Mouse (Mus musculus): Measurements from ENCODE around the gene Grin2b. TPM values are rescaled to one million over a fixed set of nuclear protein-coding genes. Genes with fewer than 3 reads are reported as not detected.

Gene Grin2b
- polyA plus RNA-seq, 1 experiment = 0.04 TPM

- Histone ChIP-seq H3K4me1 (ENCODE audit: control insufficient read depth, insufficient read depth, insufficient read length, low read length) (no peaks in the 10 kb centered on the region), H3K4me3 (ENCODE audit: insufficient read depth, low read depth, low read length) (no peak overlapping the region), H3K27ac (replicated peaks; ENCODE audit: low read depth, low read length) (no peak overlapping the region)
Measured at GRCm38 (mm10) chr6:135993897-135994296, 179.4 kb downstream of the Grin2b start.

- Histone ChIP-seq H3K4me3 (ENCODE audit: insufficient read depth, low read depth, low read length) (no peak overlapping the region), H3K27ac (replicated peaks; ENCODE audit: low read depth, low read length) (no peak overlapping the region), H3K4me1 (ENCODE audit: control insufficient read depth, insufficient read depth, insufficient read length, low read length) (no peaks in the 10 kb centered on the region)
Measured at GRCm38 (mm10) chr6:135993378-135993777, 179.9 kb downstream of the Grin2b start.

GRCm38 (mm10) chr6:135976106-135976505 is 197.2 kb downstream of the Grin2b start:
- Histone ChIP-seq H3K4me1 (ENCODE audit: control insufficient read depth, insufficient read depth, insufficient read length, low read length) (no peaks in the 10 kb centered on the region), H3K4me3 (ENCODE audit: insufficient read depth, low read depth, low read length) (no peak overlapping the region), H3K27ac (replicated peaks; ENCODE audit: low read depth, low read length) (no peak overlapping the region)

- H3K4me3 ChIP-seq (ENCODE audit: insufficient read depth, low read depth, low read length) = no peak overlapping the region
- H3K27ac ChIP-seq (replicated peaks; ENCODE audit: low read depth, low read length) = no peak overlapping the region
- H3K4me1 ChIP-seq (ENCODE audit: control insufficient read depth, insufficient read depth, insufficient read length, low read length) = no peaks in the 10 kb centered on the region
Measured at GRCm38 (mm10) chr6:135972481-135972880, 200.8 kb downstream of the Grin2b start.

- Histone ChIP-seq H3K4me1 (ENCODE audit: control insufficient read depth, insufficient read depth, insufficient read length, low read length) (no peaks in the 10 kb centered on the region), H3K4me3 (ENCODE audit: insufficient read depth, low read depth, low read length) (no peak overlapping the region), H3K27ac (replicated peaks; ENCODE audit: low read depth, low read length) (no peak overlapping the region)
Measured at GRCm38 (mm10) chr6:135971481-135971880, 201.8 kb downstream of the Grin2b start.

GRCm38 (mm10) chr6:135970716-135971318 is 202.5 kb downstream of the Grin2b start:
- Histone ChIP-seq H3K4me3 (ENCODE audit: insufficient read depth, low read depth, low read length) (no peak overlapping the region), H3K4me1 (ENCODE audit: control insufficient read depth, insufficient read depth, insufficient read length, low read length) (no peaks in the 10 kb centered on the region), H3K27ac (replicated peaks; ENCODE audit: low read depth, low read length) (no peak overlapping the region)

GRCm38 (mm10) chr6:135961766-135962165 is 211.5 kb downstream of the Grin2b start:
- Histone ChIP-seq H3K27ac (replicated peaks; ENCODE audit: low read depth, low read length) (no peak overlapping the region), H3K4me3 (ENCODE audit: insufficient read depth, low read depth, low read length) (no peak overlapping the region)

GRCm38 (mm10) chr6:135959629-135960028 is 213.7 kb downstream of the Grin2b start:
- H3K27ac ChIP-seq (replicated peaks; ENCODE audit: low read depth, low read length) = no peak overlapping the region
- no peaks in the 10 kb centered on the region for H3K4me1 ChIP-seq (ENCODE audit: control insufficient read depth, insufficient read depth, insufficient read length, low read length)
- H3K4me3 ChIP-seq (ENCODE audit: insufficient read depth, low read depth, low read length) = no peak overlapping the region

More at GRCm38 (mm10) chr6:135961766-135962165, 211.5 kb downstream of the Grin2b start:
- no peaks in the 10 kb centered on the region for H3K4me1 ChIP-seq (ENCODE audit: control insufficient read depth, insufficient read depth, insufficient read length, low read length)

GRCm38 (mm10) chr6:135951666-135952065 is 221.6 kb downstream of the Grin2b start:
- Histone ChIP-seq H3K4me1 (ENCODE audit: control insufficient read depth, insufficient read depth, insufficient read length, low read length) (no peaks in the 10 kb centered on the region), H3K27ac (replicated peaks; ENCODE audit: low read depth, low read length) (no peak overlapping the region), H3K4me3 (ENCODE audit: insufficient read depth, low read depth, low read length) (no peak overlapping the region)

GRCm38 (mm10) chr6:135945511-135945910 is 227.8 kb downstream of the Grin2b start:
- Histone ChIP-seq H3K4me1 (ENCODE audit: control insufficient read depth, insufficient read depth, insufficient read length, low read length) (no peaks in the 10 kb centered on the region), H3K27ac (replicated peaks; ENCODE audit: low read depth, low read length) (no peak overlapping the region), H3K4me3 (ENCODE audit: insufficient read depth, low read depth, low read length) (no peak overlapping the region)

- no peak overlapping the region for H3K27ac ChIP-seq (replicated peaks; ENCODE audit: low read depth, low read length)
- no peak overlapping the region for H3K4me3 ChIP-seq (ENCODE audit: insufficient read depth, low read depth, low read length)
- no peaks in the 10 kb centered on the region for H3K4me1 ChIP-seq (ENCODE audit: control insufficient read depth, insufficient read depth, insufficient read length, low read length)
Measured at GRCm38 (mm10) chr6:135944358-135944757, 229.0 kb downstream of the Grin2b start.

GRCm38 (mm10) chr6:135943121-135943617 is 230.1 kb downstream of the Grin2b start:
- Histone ChIP-seq H3K4me3 (ENCODE audit: insufficient read depth, low read depth, low read length) (no peak overlapping the region), H3K4me1 (ENCODE audit: control insufficient read depth, insufficient read depth, insufficient read length, low read length) (no peaks in the 10 kb centered on the region), H3K27ac (replicated peaks; ENCODE audit: low read depth, low read length) (no peak overlapping the region)

GRCm38 (mm10) chr6:135932924-135933323 is 240.4 kb downstream of the Grin2b start:
- Histone ChIP-seq H3K27ac (replicated peaks; ENCODE audit: low read depth, low read length) (no peak overlapping the region), H3K4me1 (ENCODE audit: control insufficient read depth, insufficient read depth, insufficient read length, low read length) (no peaks in the 10 kb centered on the region), H3K4me3 (ENCODE audit: insufficient read depth, low read depth, low read length) (no peak overlapping the region)

GRCm38 (mm10) chr6:135932400-135932920 is 240.9 kb downstream of the Grin2b start:
- Histone ChIP-seq H3K27ac (replicated peaks; ENCODE audit: low read depth, low read length) (no peak overlapping the region), H3K4me1 (ENCODE audit: control insufficient read depth, insufficient read depth, insufficient read length, low read length) (no peaks in the 10 kb centered on the region), H3K4me3 (ENCODE audit: insufficient read depth, low read depth, low read length) (no peak overlapping the region)

- no peak overlapping the region for H3K27ac ChIP-seq (replicated peaks; ENCODE audit: low read depth, low read length)
- H3K4me1 ChIP-seq (ENCODE audit: control insufficient read depth, insufficient read depth, insufficient read length, low read length) = no peaks in the 10 kb centered on the region
- no peak overlapping the region for H3K4me3 ChIP-seq (ENCODE audit: insufficient read depth, low read depth, low read length)
Measured at GRCm38 (mm10) chr6:135917676-135918075, 255.6 kb downstream of the Grin2b start.

- Histone ChIP-seq H3K4me1 (ENCODE audit: control insufficient read depth, insufficient read depth, insufficient read length, low read length) (no peaks in the 10 kb centered on the region), H3K4me3 (ENCODE audit: insufficient read depth, low read depth, low read length) (no peak overlapping the region), H3K27ac (replicated peaks; ENCODE audit: low read depth, low read length) (no peak overlapping the region)
Measured at GRCm38 (mm10) chr6:135914608-135915007, 258.7 kb downstream of the Grin2b start.
